Mouse (Mus musculus) heart, adult 8-10 months (tissue): ENCODE results near the gene Acp5. TPM values are rescaled to one million over a fixed set of nuclear protein-coding genes. Genes with fewer than 3 reads are reported as not detected.

Experiments
- DNase-seq: peaks from one replicate; pipeline ENCODE4 v3.0.0; 2022; ENCODE audit warnings: low spot score
- total RNA-seq, 4 experiments: library from RNA; stranded (reverse); gene quantifications; 2 replicates each; pipeline ENCODE4 v1.2.4; 2022

The Acp5 gene
- total RNA-seq, 4 experiments from 2014 or later, result 0.98 to 1.6 (median 1.2) TPM

GRCm38 (mm10) chr9:22143108-22144037 is 7.9 kb upstream of the Acp5 start:
- DNase-seq, result peak; percentile 74

DNA sequence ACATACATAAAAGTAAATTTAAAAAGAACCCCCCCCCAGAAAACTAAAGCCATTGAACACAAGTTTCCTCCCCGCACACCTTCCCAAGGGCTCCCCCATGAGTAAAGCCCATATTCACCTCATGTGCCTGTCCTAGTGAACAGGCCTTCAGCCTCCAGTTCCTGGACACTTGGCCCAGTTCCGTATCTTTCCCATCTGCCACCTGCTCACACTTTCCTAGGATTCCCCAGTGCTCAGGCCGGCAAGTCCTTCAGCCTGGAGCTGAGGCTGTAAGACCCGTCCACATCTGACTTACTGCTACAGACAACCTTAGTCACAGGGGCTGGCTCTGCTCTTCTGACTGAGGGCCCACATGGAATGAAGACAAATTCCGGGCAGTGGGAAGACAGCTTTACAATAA is 4.2 kb upstream of the Acp5 start:
- DNase-seq, result no peak

DNA sequence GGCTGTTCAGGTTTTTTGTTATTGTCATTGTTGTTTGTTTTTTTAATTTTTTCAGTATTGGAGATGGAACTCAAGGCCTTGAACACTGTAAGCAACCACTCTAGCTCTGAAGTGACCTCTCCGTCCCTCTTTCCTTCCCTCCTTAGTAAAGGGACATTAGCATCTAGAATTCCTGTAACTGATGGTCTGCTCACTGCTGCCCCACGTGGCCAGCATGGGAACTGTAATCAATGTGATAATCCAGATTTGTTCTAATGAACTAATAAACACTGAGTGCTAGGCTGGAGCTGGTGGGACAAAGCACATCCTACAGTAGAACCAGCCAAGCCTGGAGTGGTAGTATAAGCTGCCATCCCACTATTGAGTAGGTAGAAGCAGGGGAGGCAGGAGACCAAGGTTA is 3.0 kb upstream of the Acp5 start:
- DNase-seq, result no peak

DNA sequence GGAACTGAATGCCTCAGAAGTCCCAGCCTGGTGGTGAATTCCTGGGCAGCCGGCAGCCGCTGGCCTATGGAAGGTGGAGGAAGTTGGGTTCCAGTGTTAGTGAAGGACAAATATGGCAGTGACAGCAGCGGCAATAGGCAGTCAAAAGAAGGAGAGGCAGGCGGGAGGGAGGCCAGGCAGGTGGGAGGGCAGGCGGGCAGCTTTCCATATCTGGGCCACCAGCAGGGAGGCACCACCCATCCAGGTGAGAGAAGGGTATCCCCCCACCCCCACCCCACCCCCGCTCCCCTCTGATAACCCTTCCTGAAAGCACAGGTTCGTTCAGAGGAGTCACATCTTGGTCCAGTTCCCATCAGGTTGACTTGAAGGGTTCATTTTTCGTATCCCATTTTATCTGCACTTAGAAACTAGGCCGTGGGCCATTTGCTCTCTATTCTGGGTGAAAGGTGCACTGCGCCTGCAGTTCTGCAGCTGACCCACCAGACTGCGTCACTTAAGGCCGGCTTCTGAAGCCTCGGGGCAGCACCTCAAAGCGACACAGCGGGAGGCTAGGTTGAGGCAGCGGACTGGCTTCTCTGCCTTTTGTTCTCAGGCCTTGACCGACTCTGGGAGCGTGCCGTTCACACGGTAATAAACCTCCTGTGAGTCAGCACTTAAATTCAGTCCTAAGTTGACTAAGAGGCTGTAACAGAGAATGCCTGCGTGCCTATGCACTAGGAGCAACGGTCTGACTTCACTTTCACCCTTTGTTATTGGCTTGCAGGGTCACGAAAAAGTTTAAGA is 1.4 kb upstream of the Acp5 start:
- DNase-seq, result no peak

GRCm38 (mm10) chr9:22134988-22135643 is 395 bp downstream of the Acp5 start:
- no peak for DNase-seq

- no peak for DNase-seq
Observed at GRCm38 (mm10) chr9:22134246-22134890, 1.1 kb downstream of the Acp5 start.

GRCm38 (mm10) chr9:22132220-22132619 is 3.3 kb downstream of the Acp5 start:
- no peak for DNase-seq

- no peak for DNase-seq
Observed at GRCm38 (mm10) chr9:22131226-22131981, 4.1 kb downstream of the Acp5 start.

GRCm38 (mm10) chr9:22125246-22126027 is 10.1 kb downstream of the Acp5 start:
- no peak for DNase-seq

GRCm38 (mm10) chr9:22124169-22124568 is 11.3 kb downstream of the Acp5 start:
- DNase-seq, result no peak

DNA sequence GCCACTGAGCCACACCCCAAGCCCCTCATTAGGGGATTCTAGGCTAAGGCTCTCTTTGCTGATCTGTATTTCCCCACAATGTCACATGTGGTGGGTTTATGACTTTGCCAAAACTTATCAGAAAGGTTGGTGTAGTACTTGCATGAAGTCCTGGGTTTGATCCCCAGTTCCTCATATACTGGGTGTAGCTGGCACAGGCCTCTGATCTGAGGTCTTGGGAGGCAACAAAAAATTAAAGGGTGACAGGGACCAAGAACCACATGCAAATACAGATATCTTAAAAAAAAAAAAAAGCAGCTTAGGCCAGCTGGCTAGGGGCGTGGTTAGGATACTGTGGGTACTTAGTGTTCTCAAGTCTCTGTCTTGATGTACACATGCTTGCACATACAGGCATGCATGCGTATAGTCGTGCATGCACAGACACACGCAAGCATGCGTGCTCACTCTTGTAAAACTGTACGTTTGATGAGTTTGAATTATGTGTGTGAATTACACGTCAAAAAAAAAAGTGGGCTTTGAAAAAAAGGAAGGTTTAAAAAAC is 12.4 kb downstream of the Acp5 start:
- DNase-seq, result no peak

- no peak for DNase-seq
Observed at GRCm38 (mm10) chr9:22122005-22122404, 13.5 kb downstream of the Acp5 start.

- DNase-seq, result no peak
Observed at GRCm38 (mm10) chr9:22121545-22121944, 14.0 kb downstream of the Acp5 start.

DNA sequence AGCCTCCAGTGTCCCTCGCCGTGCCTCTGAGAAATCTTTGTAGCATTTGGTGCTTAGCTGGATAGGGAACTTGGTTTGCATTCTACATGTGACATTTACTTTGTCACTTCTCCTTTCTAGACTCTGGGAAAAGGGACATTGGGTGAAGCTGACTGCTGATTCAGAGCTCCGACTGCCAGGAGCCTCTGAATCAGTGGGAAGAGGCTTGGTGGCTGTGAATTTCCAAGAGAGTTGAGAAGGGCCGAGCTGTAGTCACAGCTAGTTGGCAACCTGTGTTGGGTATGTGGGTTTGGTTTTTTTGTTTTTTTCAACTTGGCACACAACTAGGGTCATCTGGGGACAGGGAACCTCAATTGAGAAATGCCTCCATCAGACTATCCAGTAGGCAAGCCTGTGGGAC is 16.0 kb downstream of the Acp5 start:
- no peak for DNase-seq

DNA sequence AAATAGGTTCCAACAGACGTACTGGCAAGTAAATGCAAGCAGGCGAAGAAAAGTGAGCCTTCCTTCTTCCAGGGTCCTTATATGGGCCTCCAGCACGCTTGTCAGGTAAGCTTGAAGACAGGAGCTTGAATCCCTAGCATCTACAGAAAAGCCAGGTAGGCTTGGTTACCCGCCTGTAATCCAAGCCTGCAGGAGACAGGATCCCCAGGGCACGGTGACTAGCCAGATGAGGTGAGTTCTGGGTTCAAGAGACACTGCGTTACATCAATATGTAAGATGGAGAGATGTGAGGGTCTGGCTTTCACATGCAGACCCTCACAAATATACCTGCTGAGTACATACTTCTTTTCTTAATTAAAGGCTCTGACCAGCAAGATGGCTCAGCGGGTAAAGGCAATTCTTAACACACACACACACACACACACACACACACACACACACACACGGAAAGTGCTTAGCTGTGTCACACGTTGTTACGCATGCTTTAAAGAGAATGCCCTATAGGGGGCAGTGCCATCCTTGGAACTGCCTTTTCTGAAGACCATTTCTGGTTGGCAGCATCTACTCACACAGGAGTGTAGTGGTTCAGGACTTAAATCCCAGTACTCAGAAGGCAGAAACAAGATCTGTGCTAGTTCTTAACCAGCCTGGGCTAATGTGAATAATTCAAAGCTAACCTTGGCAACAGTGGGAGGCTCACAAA is 17.6 kb downstream of the Acp5 start:
- no peak for DNase-seq

- peak; percentile 96 for DNase-seq
Observed at GRCm38 (mm10) chr9:22116740-22117426, 18.6 kb downstream of the Acp5 start, which contains the start of gene Elof1. Gene Elof1 (minus strand): TSS chr9:22117172.

DNA sequence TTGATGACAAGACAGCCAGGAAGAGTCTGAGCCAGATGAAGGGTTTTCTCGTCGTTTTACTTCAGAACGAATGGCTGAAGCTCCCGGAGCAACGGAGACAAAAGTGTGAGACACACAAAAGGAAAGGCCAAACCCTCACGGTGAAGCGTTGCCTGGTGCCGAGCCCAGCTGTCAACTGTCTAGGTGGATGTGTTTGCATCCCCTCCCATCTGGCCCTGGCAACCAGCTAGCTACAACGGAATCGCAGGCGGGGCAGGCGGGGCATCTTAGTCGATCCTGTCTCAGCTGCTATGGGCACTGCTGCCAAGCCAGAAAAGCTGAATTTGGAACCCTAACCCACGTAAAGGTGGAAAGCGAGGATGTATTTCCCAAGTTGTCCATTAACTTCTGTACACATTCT is 19.4 kb downstream of the Acp5 start:
- no peak for DNase-seq

- DNase-seq, result no peak
Observed at GRCm38 (mm10) chr9:22115635-22116034, 19.9 kb downstream of the Acp5 start.

DNA sequence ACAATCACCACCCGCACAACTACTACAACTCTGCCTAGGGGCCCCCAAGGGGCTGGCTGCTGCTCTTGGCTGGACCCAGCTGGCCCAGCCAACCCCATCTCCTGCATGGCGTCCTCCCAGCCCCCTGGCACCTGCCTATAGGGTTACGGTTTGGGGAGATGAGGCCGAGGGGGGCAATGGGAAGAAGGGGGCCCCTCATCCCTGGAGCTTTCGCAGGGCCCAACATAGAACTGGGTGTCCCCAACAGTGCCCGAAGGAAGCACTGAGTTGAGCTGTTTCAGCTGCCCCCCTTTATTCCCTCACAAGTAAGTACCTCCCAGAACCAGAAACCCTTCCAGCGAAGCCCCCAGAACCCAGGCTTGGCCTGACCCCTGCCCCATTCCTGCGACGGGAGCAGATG is 27.3 kb downstream of the Acp5 start:
- no peak for DNase-seq
